Mouse (Mus musculus): Measurements from ENCODE around the gene Rfx3. TPM values are rescaled to one million over a fixed set of nuclear protein-coding genes. Genes with fewer than 3 reads are reported as not detected.

The Rfx3 gene
- polyA plus RNA-seq, 1 experiment from 2014 or later, result 15.7 TPM

DNA sequence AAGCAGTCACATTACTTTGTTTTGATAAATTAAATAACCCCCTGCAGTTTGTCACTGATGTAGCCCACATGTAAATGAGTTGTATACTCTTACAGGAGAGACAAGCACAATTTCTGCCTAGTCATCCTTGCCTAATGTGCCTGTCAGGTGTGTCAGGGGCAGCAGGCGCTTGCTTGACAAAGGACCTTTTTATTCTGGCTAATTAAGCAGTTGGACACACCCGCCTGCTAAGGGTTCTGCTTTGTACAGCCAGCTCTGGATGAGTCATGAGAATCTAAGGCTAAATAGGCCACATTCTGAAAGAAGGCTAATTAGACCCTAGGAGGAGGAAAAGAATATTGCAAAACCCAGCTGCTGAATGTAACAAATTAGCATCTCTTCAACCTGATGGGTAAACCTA is 106.3 kb downstream of the Rfx3 start:
- no peak for ATAC-seq (ENCODE audit: insufficient number of reproducible peaks, insufficient read depth, low FRiP score, low TSS enrichment)
- Histone ChIP-seq H3K4me2 (replicated peaks) (no peak overlapping the region), H3K27me3 (no peaks in the 10 kb centered on the region), H3K27ac (no peak overlapping the region), H3K9ac (no peak overlapping the region), H3K4me1 (no peaks in the 10 kb centered on the region), H3K9me3 (no peaks in the 10 kb centered on the region), H3K36me3 (no peaks in the 10 kb centered on the region), H3K4me3 (no peak overlapping the region)
- WGBS, result 41% methylated on average over 2 of the region's 2 CpGs

GRCm38 (mm10) chr19:27904209-27904608 is 106.8 kb downstream of the Rfx3 start:
- no peaks in the 10 kb centered on the region for H3K27me3 ChIP-seq
- H3K9me3 ChIP-seq, result no peaks in the 10 kb centered on the region
- ATAC-seq (ENCODE audit: insufficient number of reproducible peaks, insufficient read depth, low FRiP score, low TSS enrichment), result no peak
- H3K27ac ChIP-seq, result no peak overlapping the region
- WGBS, result 51% methylated on average over 4 of the region's 4 CpGs
- H3K4me2 ChIP-seq (replicated peaks), result no peak overlapping the region
- no peak overlapping the region for H3K4me3 ChIP-seq
- H3K4me1 ChIP-seq, result no peaks in the 10 kb centered on the region
- H3K9ac ChIP-seq, result no peak overlapping the region
- no peaks in the 10 kb centered on the region for H3K36me3 ChIP-seq

- Histone ChIP-seq H3K27ac (no peak overlapping the region), H3K27me3 (no peaks in the 10 kb centered on the region), H3K4me1 (no peaks in the 10 kb centered on the region), H3K36me3 (no peaks in the 10 kb centered on the region), H3K4me2 (replicated peaks) (no peak overlapping the region), H3K9me3 (no peaks in the 10 kb centered on the region), H3K9ac (no peak overlapping the region), H3K4me3 (no peak overlapping the region)
- 84% methylated on average over 9 of the region's 9 CpGs for WGBS
- ATAC-seq (ENCODE audit: insufficient number of reproducible peaks, insufficient read depth, low FRiP score, low TSS enrichment), result no peak
Observed at GRCm38 (mm10) chr19:27902601-27903000, 108.4 kb downstream of the Rfx3 start.

- 81% methylated on average over 6 of the region's 6 CpGs for WGBS
- no peaks in the 10 kb centered on the region for H3K36me3 ChIP-seq
- no peak for ATAC-seq (ENCODE audit: insufficient number of reproducible peaks, insufficient read depth, low FRiP score, low TSS enrichment)
- H3K9me3 ChIP-seq, result no peaks in the 10 kb centered on the region
- H3K27me3 ChIP-seq, result no peaks in the 10 kb centered on the region
- no peak overlapping the region for H3K27ac ChIP-seq
- H3K4me3 ChIP-seq, result no peak overlapping the region
- H3K4me1 ChIP-seq, result no peaks in the 10 kb centered on the region
- no peak overlapping the region for H3K4me2 ChIP-seq (replicated peaks)
- no peak overlapping the region for H3K9ac ChIP-seq
Observed at GRCm38 (mm10) chr19:27901693-27902092, 109.3 kb downstream of the Rfx3 start.

DNA sequence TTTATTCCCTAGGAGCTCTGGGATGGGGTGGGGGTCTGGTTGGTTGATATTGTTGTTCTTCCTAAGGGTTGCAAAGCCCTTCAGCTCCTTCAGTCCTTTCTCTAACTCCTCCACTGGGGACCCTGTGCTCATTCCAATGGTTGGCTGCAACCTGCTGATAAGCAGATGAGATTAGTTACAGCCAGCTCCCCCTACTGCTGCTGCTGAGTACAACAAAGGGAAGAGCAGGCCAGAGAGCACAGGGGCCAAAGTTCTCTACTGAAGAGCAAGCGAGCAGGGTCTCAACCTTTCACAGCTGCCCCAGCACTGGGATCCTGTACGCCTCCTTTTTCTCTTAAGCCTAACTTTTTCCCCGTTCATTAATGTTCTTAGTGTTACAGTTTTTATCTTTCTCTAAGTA is 126.4 kb downstream of the Rfx3 start:
- Histone ChIP-seq H3K4me2 (replicated peaks) (no peak overlapping the region), H3K9ac (no peak overlapping the region), H3K27ac (no peak overlapping the region), H3K4me3 (no peak overlapping the region), H3K9me3 (no peaks in the 10 kb centered on the region), H3K4me1 (no peaks in the 10 kb centered on the region), H3K36me3 (no peaks in the 10 kb centered on the region), H3K27me3 (no peaks in the 10 kb centered on the region)
- no peak for ATAC-seq (ENCODE audit: insufficient number of reproducible peaks, insufficient read depth, low FRiP score, low TSS enrichment)
- WGBS, result 88% methylated on average over 3 of the region's 3 CpGs

GRCm38 (mm10) chr19:27877429-27877828 is 133.5 kb downstream of the Rfx3 start:
- Histone ChIP-seq H3K4me1 (no peaks in the 10 kb centered on the region), H3K9ac (no peak overlapping the region), H3K9me3 (no peaks in the 10 kb centered on the region), H3K27ac (no peak overlapping the region), H3K4me3 (no peak overlapping the region), H3K27me3 (no peaks in the 10 kb centered on the region), H3K36me3 (no peaks in the 10 kb centered on the region), H3K4me2 (replicated peaks) (no peak overlapping the region)
- ATAC-seq (ENCODE audit: insufficient number of reproducible peaks, insufficient read depth, low FRiP score, low TSS enrichment), result no peak
- WGBS, result 82% methylated on average over 2 of the region's 2 CpGs

GRCm38 (mm10) chr19:27870794-27871193 is 140.2 kb downstream of the Rfx3 start:
- Histone ChIP-seq H3K36me3 (no peaks in the 10 kb centered on the region), H3K4me1 (no peaks in the 10 kb centered on the region), H3K27ac (no peak overlapping the region), H3K4me2 (replicated peaks) (no peak overlapping the region), H3K4me3 (no peak overlapping the region), H3K27me3 (no peaks in the 10 kb centered on the region), H3K9ac (no peak overlapping the region), H3K9me3 (no peaks in the 10 kb centered on the region)
- 86% methylated on average over 3 of the region's 3 CpGs for WGBS
- ATAC-seq (ENCODE audit: insufficient number of reproducible peaks, insufficient read depth, low FRiP score, low TSS enrichment), result no peak

DNA sequence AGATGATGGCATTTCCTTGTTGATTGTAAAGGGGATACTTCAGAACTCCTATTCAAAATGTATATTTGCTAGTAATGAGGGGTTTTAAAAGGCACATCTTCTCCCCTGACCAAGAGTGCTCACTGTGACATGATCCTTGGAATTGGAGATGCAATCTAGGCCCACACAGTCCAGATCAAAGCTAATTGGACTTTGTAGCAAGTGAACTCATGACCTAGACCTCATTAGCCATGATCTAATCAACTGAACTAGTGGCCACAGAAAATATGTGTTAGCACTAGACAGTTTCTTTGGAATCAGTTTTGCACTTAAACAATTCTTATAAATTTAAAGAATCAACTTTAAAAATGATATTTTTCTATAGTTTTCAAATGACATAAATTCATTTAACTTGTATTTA is 151.3 kb downstream of the Rfx3 start:
- H3K27me3 ChIP-seq, result no peaks in the 10 kb centered on the region
- H3K9ac ChIP-seq, result no peak overlapping the region
- H3K27ac ChIP-seq, result no peak overlapping the region
- no peaks in the 10 kb centered on the region for H3K4me1 ChIP-seq
- H3K9me3 ChIP-seq, result no peaks in the 10 kb centered on the region
- no peak overlapping the region for H3K4me3 ChIP-seq
- no peak for ATAC-seq (ENCODE audit: insufficient number of reproducible peaks, insufficient read depth, low FRiP score, low TSS enrichment)
- no peak overlapping the region for H3K4me2 ChIP-seq (replicated peaks)
- H3K36me3 ChIP-seq, result no peaks in the 10 kb centered on the region

- no peak for ATAC-seq (ENCODE audit: insufficient number of reproducible peaks, insufficient read depth, low FRiP score, low TSS enrichment)
- WGBS, result 89% methylated on average over 1 of the region's 1 CpGs
- Histone ChIP-seq H3K27ac (no peak overlapping the region), H3K36me3 (no peaks in the 10 kb centered on the region), H3K9me3 (no peaks in the 10 kb centered on the region), H3K4me1 (no peaks in the 10 kb centered on the region), H3K9ac (no peak overlapping the region), H3K4me3 (no peak overlapping the region), H3K27me3 (no peaks in the 10 kb centered on the region), H3K4me2 (replicated peaks) (no peak overlapping the region)
Observed at GRCm38 (mm10) chr19:27848946-27849345, 162.0 kb downstream of the Rfx3 start.

- Histone ChIP-seq H3K4me3 (no peak overlapping the region), H3K27me3 (no peaks in the 10 kb centered on the region), H3K4me2 (replicated peaks) (no peak overlapping the region), H3K27ac (no peak overlapping the region), H3K36me3 (no peaks in the 10 kb centered on the region), H3K4me1 (no peaks in the 10 kb centered on the region), H3K9ac (no peak overlapping the region), H3K9me3 (no peaks in the 10 kb centered on the region)
- no peak for ATAC-seq (ENCODE audit: insufficient number of reproducible peaks, insufficient read depth, low FRiP score, low TSS enrichment)
- 91% methylated on average over 4 of the region's 4 CpGs for WGBS
Observed at GRCm38 (mm10) chr19:27847055-27847454, 163.9 kb downstream of the Rfx3 start.

DNA sequence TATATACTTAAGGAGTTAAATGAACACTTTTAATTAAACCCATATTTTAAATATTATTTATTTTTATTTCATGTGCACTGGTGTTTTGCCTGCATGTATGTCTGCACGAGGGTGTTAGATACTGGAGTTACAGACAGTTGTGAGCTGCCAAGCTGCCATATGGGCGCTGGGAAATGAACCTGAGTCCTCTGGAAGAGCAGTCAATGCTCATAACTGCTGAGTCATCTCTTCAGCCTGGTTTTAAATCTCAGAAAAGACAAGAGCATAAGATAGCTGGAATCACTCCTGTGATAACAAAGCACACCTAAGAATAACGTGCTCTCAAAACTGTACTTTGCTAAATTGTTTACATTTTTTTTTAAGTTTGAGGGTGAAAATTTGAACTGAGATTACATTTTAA is 172.3 kb downstream of the Rfx3 start:
- Histone ChIP-seq H3K27me3 (no peaks in the 10 kb centered on the region), H3K9ac (no peak overlapping the region), H3K36me3 (no peaks in the 10 kb centered on the region), H3K4me2 (replicated peaks) (no peak overlapping the region), H3K4me1 (no peaks in the 10 kb centered on the region), H3K9me3 (no peaks in the 10 kb centered on the region), H3K4me3 (no peak overlapping the region), H3K27ac (no peak overlapping the region)
- ATAC-seq (ENCODE audit: insufficient number of reproducible peaks, insufficient read depth, low FRiP score, low TSS enrichment), result no peak
- 77% methylated on average over 3 of the region's 3 CpGs for WGBS

- no peak for ATAC-seq (ENCODE audit: insufficient number of reproducible peaks, insufficient read depth, low FRiP score, low TSS enrichment)
- WGBS, result 82% methylated on average over 4 of the region's 4 CpGs
- Histone ChIP-seq H3K4me2 (replicated peaks) (no peak overlapping the region), H3K9me3 (no peaks in the 10 kb centered on the region), H3K36me3 (no peaks in the 10 kb centered on the region), H3K27me3 (no peaks in the 10 kb centered on the region), H3K27ac (no peak overlapping the region), H3K4me1 (no peaks in the 10 kb centered on the region), H3K9ac (no peak overlapping the region), H3K4me3 (no peak overlapping the region)
Observed at GRCm38 (mm10) chr19:27838041-27838440, 172.9 kb downstream of the Rfx3 start.

DNA sequence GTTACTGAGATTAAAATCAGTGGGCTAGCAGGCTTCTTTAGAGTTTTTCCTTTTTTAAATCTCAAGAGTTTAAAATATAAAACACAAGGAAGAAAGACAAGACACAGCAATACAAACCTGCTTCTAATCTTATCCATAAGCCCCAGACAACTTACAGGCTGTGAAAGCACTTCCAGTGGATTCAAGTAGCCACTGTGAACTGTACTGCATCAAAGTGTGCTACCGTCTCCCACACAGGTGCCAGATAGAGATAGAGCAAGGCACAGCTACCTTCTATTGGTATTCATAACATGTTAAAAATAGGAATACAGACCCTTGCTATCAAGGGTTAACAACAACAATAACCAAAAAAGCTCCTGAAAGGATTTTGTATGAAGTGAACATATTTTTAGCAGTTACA is 178.5 kb downstream of the Rfx3 start:
- ATAC-seq (ENCODE audit: insufficient number of reproducible peaks, insufficient read depth, low FRiP score, low TSS enrichment), result no peak
- no peaks in the 10 kb centered on the region for H3K27me3 ChIP-seq
- no peak overlapping the region for H3K27ac ChIP-seq

More for the DNA sequence above, 178.5 kb downstream of the Rfx3 start:
- H3K36me3 ChIP-seq, result 0 out of 2 replicates have a peak, but pooled peaks cover 4% of the 10 kb centered on the region
- H3K4me1 ChIP-seq, result no peaks in the 10 kb centered on the region
- H3K9ac ChIP-seq, result no peak overlapping the region
- H3K9me3 ChIP-seq, result no peaks in the 10 kb centered on the region
- H3K4me2 ChIP-seq (replicated peaks), result no peak overlapping the region
- no peak overlapping the region for H3K4me3 ChIP-seq
- 74% methylated on average over 1 of the region's 1 CpGs for WGBS

All from embryonic facial prominence, embryonic 12.5 days (tissue).